Mouse (Mus musculus): Measurements from ENCODE around the gene Sfxn2. TPM values are rescaled to one million over a fixed set of nuclear protein-coding genes. Genes with fewer than 3 reads are reported as not detected.

Sfxn2 gene
- polyA plus RNA-seq, 1 experiment from 2014 or later = 8.8 TPM

- H3K4me2 ChIP-seq = no peak overlapping the region
- no peaks in the 10 kb centered on the region for H3K9me3 ChIP-seq (replicated peaks)
- H3K9ac ChIP-seq = no peak overlapping the region
- no peaks in the 10 kb centered on the region for H3K27me3 ChIP-seq
- H3K4me1 ChIP-seq (replicated peaks) = peaks cover 89% of the 10 kb centered on the region
- no peak overlapping the region for H3K4me3 ChIP-seq
- peaks cover 12% of the 10 kb centered on the region; the same call in 1 of the 2 replicates for H3K36me3 ChIP-seq
- no peak for ATAC-seq (replicated peaks; ENCODE audit: insufficient number of reproducible peaks, insufficient read depth, low FRiP score, low read depth)
- peak overlapping the region; percentile 31 for H3K27ac ChIP-seq
- WGBS = 80% methylated on average over 14 of the region's 14 CpGs
Observed at GRCm38 (mm10) chr19:46639496-46639895, 66.3 kb downstream of the Sfxn2 start.

GRCm38 (mm10) chr19:46640780-46641179 is 67.6 kb downstream of the Sfxn2 start:
- Histone ChIP-seq H3K36me3 (peaks cover 12% of the 10 kb centered on the region; the same call in 1 of the 2 replicates), H3K4me3 (no peak overlapping the region), H3K4me2 (no peak overlapping the region), H3K27ac (peak overlapping the region; percentile 95), H3K9me3 (replicated peaks) (no peaks in the 10 kb centered on the region), H3K4me1 (replicated peaks) (peaks cover 94% of the 10 kb centered on the region), H3K27me3 (no peaks in the 10 kb centered on the region), H3K9ac (0 out of 2 replicates have a peak overlapping the region, but pooled peaks have one; percentile 46)
- WGBS = 87% methylated on average over 8 of the region's 8 CpGs
- ATAC-seq (replicated peaks; ENCODE audit: insufficient number of reproducible peaks, insufficient read depth, low FRiP score, low read depth) = no peak

GRCm38 (mm10) chr19:46641420-46642085 is 68.4 kb downstream of the Sfxn2 start:
- H3K4me3 ChIP-seq = no peak overlapping the region
- H3K9ac ChIP-seq = peak overlapping the region; percentile 46
- peaks cover 12% of the 10 kb centered on the region; the same call in 1 of the 2 replicates for H3K36me3 ChIP-seq
- peak overlapping the region; percentile 95 for H3K27ac ChIP-seq
- H3K27me3 ChIP-seq = no peaks in the 10 kb centered on the region
- H3K9me3 ChIP-seq (replicated peaks) = no peaks in the 10 kb centered on the region
- peaks cover 94% of the 10 kb centered on the region for H3K4me1 ChIP-seq (replicated peaks)
- peak overlapping the region; percentile 38 for H3K4me2 ChIP-seq
- ATAC-seq (replicated peaks; ENCODE audit: insufficient number of reproducible peaks, insufficient read depth, low FRiP score, low read depth) = peak; percentile 28
- WGBS = 30% methylated on average over 19 of the region's 19 CpGs

GRCm38 (mm10) chr19:46642136-46642753 is 69.1 kb downstream of the Sfxn2 start:
- H3K4me3 ChIP-seq = no peak overlapping the region
- H3K9ac ChIP-seq = peak overlapping the region; percentile 46
- no peak for ATAC-seq (replicated peaks; ENCODE audit: insufficient number of reproducible peaks, insufficient read depth, low FRiP score, low read depth)
- WGBS = 44% methylated on average over 22 of the region's 22 CpGs
- peak overlapping the region; percentile 38 for H3K4me2 ChIP-seq
- H3K27me3 ChIP-seq = no peaks in the 10 kb centered on the region
- H3K4me1 ChIP-seq (replicated peaks) = peaks cover 95% of the 10 kb centered on the region
- peaks cover 11% of the 10 kb centered on the region; the same call in 1 of the 2 replicates for H3K36me3 ChIP-seq
- H3K27ac ChIP-seq = peak overlapping the region; percentile 95
- H3K9me3 ChIP-seq (replicated peaks) = no peaks in the 10 kb centered on the region

GRCm38 (mm10) chr19:46643236-46643635 is 70.1 kb downstream of the Sfxn2 start:
- peak overlapping the region; percentile 23 for H3K4me2 ChIP-seq
- peaks cover 90% of the 10 kb centered on the region for H3K4me1 ChIP-seq (replicated peaks)
- no peaks in the 10 kb centered on the region for H3K9me3 ChIP-seq (replicated peaks)
- peak overlapping the region; percentile 95 for H3K27ac ChIP-seq
- H3K36me3 ChIP-seq = peaks cover 3% of the 10 kb centered on the region; the same call in 1 of the 2 replicates
- 43% methylated on average over 5 of the region's 5 CpGs for WGBS
- no peaks in the 10 kb centered on the region for H3K27me3 ChIP-seq
- no peak overlapping the region for H3K9ac ChIP-seq
- no peak overlapping the region for H3K4me3 ChIP-seq
- no peak for ATAC-seq (replicated peaks; ENCODE audit: insufficient number of reproducible peaks, insufficient read depth, low FRiP score, low read depth)

GRCm38 (mm10) chr19:46644343-46644792 is 71.2 kb downstream of the Sfxn2 start:
- peak overlapping the region; percentile 39 for H3K9ac ChIP-seq
- H3K27me3 ChIP-seq = no peaks in the 10 kb centered on the region
- peaks cover 81% of the 10 kb centered on the region for H3K4me1 ChIP-seq (replicated peaks)
- no peaks in the 10 kb centered on the region for H3K9me3 ChIP-seq (replicated peaks)
- no peak overlapping the region; the same call in 1 of the 2 replicates for H3K4me3 ChIP-seq
- peak overlapping the region; percentile 44 for H3K4me2 ChIP-seq
- WGBS = 51% methylated on average over 10 of the region's 10 CpGs
- no peak for ATAC-seq (replicated peaks; ENCODE audit: insufficient number of reproducible peaks, insufficient read depth, low FRiP score, low read depth)
- 0 out of 2 replicates have a peak, but pooled peaks cover 3% of the 10 kb centered on the region for H3K36me3 ChIP-seq
- peak overlapping the region; percentile 95 for H3K27ac ChIP-seq

GRCm38 (mm10) chr19:46644793-46645602 is 71.8 kb downstream of the Sfxn2 start:
- 9% methylated on average over 12 of the region's 12 CpGs for WGBS
- peaks cover 75% of the 10 kb centered on the region for H3K4me1 ChIP-seq (replicated peaks)
- H3K27me3 ChIP-seq = no peaks in the 10 kb centered on the region
- peak overlapping the region; percentile 39 for H3K9ac ChIP-seq
- H3K36me3 ChIP-seq = peaks cover under 1% of the 10 kb centered on the region; the same call in 1 of the 2 replicates
- H3K4me3 ChIP-seq = no peak overlapping the region; the same call in 1 of the 2 replicates
- H3K27ac ChIP-seq = peak overlapping the region; percentile 95
- peak; percentile 65 for ATAC-seq (replicated peaks; ENCODE audit: insufficient number of reproducible peaks, insufficient read depth, low FRiP score, low read depth)
- H3K9me3 ChIP-seq (replicated peaks) = no peaks in the 10 kb centered on the region
- peak overlapping the region; percentile 44 for H3K4me2 ChIP-seq

- H3K4me1 ChIP-seq (replicated peaks) = peaks cover 65% of the 10 kb centered on the region
- no peaks in the 10 kb centered on the region for H3K9me3 ChIP-seq (replicated peaks)
- no peak overlapping the region for H3K4me3 ChIP-seq
- no peak overlapping the region for H3K9ac ChIP-seq
- ATAC-seq (replicated peaks; ENCODE audit: insufficient number of reproducible peaks, insufficient read depth, low FRiP score, low read depth) = no peak
- peak overlapping the region; percentile 95 for H3K27ac ChIP-seq
- no peaks in the 10 kb centered on the region; the same call in 1 of the 2 replicates for H3K36me3 ChIP-seq
- no peak overlapping the region; the same call in 1 of the 2 replicates for H3K4me2 ChIP-seq
- no peaks in the 10 kb centered on the region for H3K27me3 ChIP-seq
- WGBS = 74% methylated on average over 12 of the region's 12 CpGs
Observed at GRCm38 (mm10) chr19:46646041-46646481, 72.9 kb downstream of the Sfxn2 start.

GRCm38 (mm10) chr19:46647254-46647653 is 74.1 kb downstream of the Sfxn2 start:
- ATAC-seq (replicated peaks; ENCODE audit: insufficient number of reproducible peaks, insufficient read depth, low FRiP score, low read depth) = no peak
- peaks cover 6% of the 10 kb centered on the region for H3K36me3 ChIP-seq
- H3K9ac ChIP-seq = no peak overlapping the region
- H3K4me1 ChIP-seq (replicated peaks) = peaks cover 53% of the 10 kb centered on the region
- H3K4me3 ChIP-seq = no peak overlapping the region
- 52% methylated on average over 3 of the region's 3 CpGs for WGBS
- no peaks in the 10 kb centered on the region for H3K27me3 ChIP-seq
- H3K27ac ChIP-seq = no peak overlapping the region
- H3K9me3 ChIP-seq (replicated peaks) = no peaks in the 10 kb centered on the region
- H3K4me2 ChIP-seq = no peak overlapping the region
